Mouse (Mus musculus) stomach, postnatal 0 days (tissue): ENCODE data around the gene Xpc.

ENCODE experiments used
- CTCF ChIP-seq: IDR thresholded peaks from 2 replicates; pipeline ENCODE4 v1.5.1; 2016; ENCODE audit warnings: antibody characterized with exemption, low read depth, mild to moderate bottlenecking, moderate library complexity
- EP300 ChIP-seq: optimal IDR thresholded peaks from 2 replicates; pipeline ENCODE3; 2016; ENCODE audit warnings: antibody characterized with exemption

- TF ChIP-seq CTCF (no peak), EP300 (no peak)
Observed at GRCm38 (mm10) chr6:91531276-91531675, 15.6 kb upstream of the Xpc start.
